Mouse (Mus musculus) hindbrain, embryonic 15.5 days (tissue): ENCODE data around the gene Atoh8. TPM values are rescaled to one million over a fixed set of nuclear protein-coding genes. Genes with fewer than 3 reads are reported as not detected.

Experiments
- ATAC-seq: fragments of 200-750 bp; cut with Nextera tagmentation; 2 replicates; pipeline ENCODE4 v1.8.0; 2017; ENCODE audit warnings: low read depth, moderate number of reproducible peaks, moderate TSS enrichment; ENCODE audit not compliant: low FRiP score
- H3K27ac ChIP-seq: fragments of 300-500 bp; sonication (generic); replicated peaks from 2 replicates; pipeline ENCODE4 v1.5.1; 2015; ENCODE audit warnings: mild to moderate bottlenecking, inconsistent platforms
- H3K27me3 ChIP-seq: fragments of 300-500 bp; sonication (generic); 2 replicates; pipeline ENCODE4 v1.6.1; 2015; ENCODE audit warnings: control low read depth, inconsistent platforms
- H3K36me3 ChIP-seq: fragments of 300-500 bp; sonication (generic); 2 replicates; pipeline ENCODE4 v1.6.1; 2015; ENCODE audit warnings: control low read depth, inconsistent platforms
- H3K4me1 ChIP-seq: fragments of 300-500 bp; sonication (generic); replicated peaks from 2 replicates; pipeline ENCODE4 v1.6.1; 2015; ENCODE audit warnings: control low read depth, inconsistent platforms
- H3K4me2 ChIP-seq: fragments of 300-500 bp; sonication (generic); 2 replicates; pipeline ENCODE4 v1.6.1; 2015; ENCODE audit warnings: moderate library complexity, mild to moderate bottlenecking, inconsistent platforms
- H3K4me3 ChIP-seq: fragments of 300-500 bp; sonication (generic); 2 replicates; pipeline ENCODE4 v1.5.1; 2015; ENCODE audit warnings: mild to moderate bottlenecking, inconsistent platforms
- H3K9ac ChIP-seq: fragments of 300-500 bp; sonication (generic); 2 replicates; pipeline ENCODE4 v1.6.1; 2015; ENCODE audit warnings: inconsistent platforms
- H3K9me3 ChIP-seq: fragments of 300-500 bp; sonication (generic); 2 replicates; pipeline ENCODE4 v1.6.1; 2016; ENCODE audit warnings: control low read depth, inconsistent platforms
- WGBS: fragments of 180-500 bp; shearing (Covaris S2); methylation state at CpG from one replicate; pipeline ENCODE4 v1.1.7; 2015; 5-methylcytosine and 5-hydroxymethylcytosine counted together
- polyA plus RNA-seq: library from polyadenylated mRNA; unstranded; fragments of >200 nt; fragmentation: Nextera tagmentation; extraction: Ambion mirVana; gene quantifications from 2 replicates; pipeline ENCODE4 v1.2.1, GENCODE M21; 2015

The Atoh8 gene
- polyA plus RNA-seq, 1 experiment from 2014 or later: 4.2 TPM

DNA sequence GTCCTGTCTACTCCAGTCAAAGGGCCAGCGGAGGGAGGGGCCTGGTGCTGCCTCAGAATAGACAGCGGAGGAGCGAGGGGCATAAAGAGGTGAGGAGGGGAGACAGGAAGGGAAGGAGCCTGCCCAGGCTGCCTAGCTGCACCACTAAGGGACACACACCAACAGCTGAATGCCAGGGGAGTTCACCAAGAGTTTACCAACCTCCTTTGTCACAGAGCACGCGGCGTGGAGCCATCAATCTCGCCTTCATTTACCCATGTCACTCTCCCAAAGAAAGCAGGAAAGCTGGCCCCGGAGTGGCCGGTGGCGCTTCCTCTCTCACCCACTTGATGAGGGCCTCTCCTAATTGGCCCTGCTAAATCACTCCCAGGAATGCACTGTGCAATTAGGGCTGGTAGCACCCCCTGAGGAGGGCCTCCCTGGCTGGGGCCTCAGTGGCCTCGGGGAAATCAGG is 13.1 kb downstream of the Atoh8 start:
- Histone ChIP-seq H3K36me3 (no peaks in the 10 kb centered on the region), H3K4me3 (no peak overlapping the region), H3K9ac (no peak overlapping the region), H3K4me2 (no peak overlapping the region), H3K4me1 (peaks cover 46% of the 10 kb centered on the region), H3K27ac (no peak overlapping the region), H3K27me3 (peaks cover 17% of the 10 kb centered on the region), H3K9me3 (no peaks in the 10 kb centered on the region)
- no peak for ATAC-seq
- WGBS: 7% methylated on average over 11 of the region's 11 CpGs

DNA sequence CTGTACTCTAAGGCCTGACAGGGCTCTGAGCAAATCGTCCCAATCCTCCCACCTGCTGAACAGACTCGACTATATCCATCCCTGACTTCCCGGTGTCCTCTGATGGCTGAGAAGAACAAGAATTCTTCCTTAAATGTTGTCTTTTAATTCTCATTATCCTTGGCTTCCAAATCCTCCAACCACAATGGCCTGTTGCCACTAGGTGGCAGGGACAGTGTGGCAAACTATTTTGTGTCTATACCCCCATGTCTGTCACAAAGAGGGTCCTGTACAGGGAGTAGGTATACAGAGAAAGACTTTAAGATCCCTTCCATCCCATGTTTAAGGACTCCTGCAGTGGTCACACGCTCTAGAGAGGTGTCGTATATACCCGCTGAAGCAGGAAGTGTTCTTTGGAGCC is 14.1 kb downstream of the Atoh8 start:
- Histone ChIP-seq H3K4me2 (no peak overlapping the region), H3K27ac (no peak overlapping the region), H3K4me3 (no peak overlapping the region), H3K9ac (no peak overlapping the region), H3K27me3 (peaks cover 17% of the 10 kb centered on the region), H3K36me3 (no peaks in the 10 kb centered on the region), H3K9me3 (no peaks in the 10 kb centered on the region), H3K4me1 (peaks cover 56% of the 10 kb centered on the region)
- ATAC-seq: no peak
- 60% methylated on average over 6 of the region's 6 CpGs for WGBS

DNA sequence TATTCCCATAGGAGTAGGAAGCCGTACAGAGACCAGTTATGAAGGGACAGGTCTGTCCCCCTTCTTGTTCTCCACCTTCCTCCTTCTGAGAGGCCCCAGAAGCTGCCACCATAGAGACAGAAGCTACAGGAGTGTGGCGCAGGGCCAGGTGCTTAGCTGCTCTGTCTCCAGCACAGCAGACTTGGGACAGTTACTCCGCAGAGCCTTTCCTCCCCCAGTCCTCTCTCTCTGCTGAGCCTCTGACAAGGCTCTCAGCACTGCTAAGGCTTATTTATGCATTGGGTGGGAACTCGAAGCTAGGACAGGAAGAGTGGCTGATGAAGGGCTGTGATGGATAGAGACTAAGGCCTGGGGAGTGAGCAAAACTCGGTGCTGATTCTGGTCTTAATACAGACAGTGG is 15.8 kb downstream of the Atoh8 start:
- Histone ChIP-seq H3K4me3 (no peak overlapping the region), H3K36me3 (no peaks in the 10 kb centered on the region), H3K27ac (no peak overlapping the region), H3K9me3 (no peaks in the 10 kb centered on the region), H3K4me1 (peaks cover 72% of the 10 kb centered on the region), H3K27me3 (peaks cover 7% of the 10 kb centered on the region), H3K9ac (no peak overlapping the region), H3K4me2 (no peak overlapping the region)
- 61% methylated on average over 5 of the region's 5 CpGs for WGBS
- ATAC-seq: no peak

- 0 out of 2 replicates have a peak overlapping the region, but pooled peaks have one; percentile 82 for H3K27ac ChIP-seq
Observed at GRCm38 (mm10) chr6:72218281-72218680, 17.1 kb downstream of the Atoh8 start.

GRCm38 (mm10) chr6:72217415-72217784 is 18.0 kb downstream of the Atoh8 start:
- H3K36me3 ChIP-seq: no peaks in the 10 kb centered on the region
- no peaks in the 10 kb centered on the region for H3K9me3 ChIP-seq
- 51% methylated on average over 6 of the region's 6 CpGs for WGBS
- no peak overlapping the region for H3K4me3 ChIP-seq
- H3K27ac ChIP-seq: peak overlapping the region; percentile 82
- peaks cover 67% of the 10 kb centered on the region for H3K4me1 ChIP-seq
- no peak overlapping the region for H3K9ac ChIP-seq
- ATAC-seq: no peak; the same call in 1 of the 2 replicates
- H3K27me3 ChIP-seq: peaks cover 5% of the 10 kb centered on the region
- peak overlapping the region; percentile 51 for H3K4me2 ChIP-seq

More at GRCm38 (mm10) chr6:72218281-72218680, 17.1 kb downstream of the Atoh8 start:
- H3K9ac ChIP-seq: no peak overlapping the region
- peaks cover 75% of the 10 kb centered on the region for H3K4me1 ChIP-seq
- WGBS: 49% methylated on average over 4 of the region's 4 CpGs
- H3K36me3 ChIP-seq: no peaks in the 10 kb centered on the region
- H3K4me2 ChIP-seq: no peak overlapping the region
- no peak overlapping the region for H3K4me3 ChIP-seq
- no peak for ATAC-seq
- H3K9me3 ChIP-seq: no peaks in the 10 kb centered on the region
- no peaks in the 10 kb centered on the region for H3K27me3 ChIP-seq

GRCm38 (mm10) chr6:72216681-72217414 is 18.5 kb downstream of the Atoh8 start:
- H3K36me3 ChIP-seq: no peaks in the 10 kb centered on the region
- peaks cover 5% of the 10 kb centered on the region for H3K27me3 ChIP-seq
- no peaks in the 10 kb centered on the region for H3K9me3 ChIP-seq
- peak overlapping the region; percentile 82 for H3K27ac ChIP-seq
- ATAC-seq: peak; percentile 93
- 1% methylated on average over 32 of the region's 33 CpGs for WGBS
- no peak overlapping the region; the same call in 1 of the 2 replicates for H3K9ac ChIP-seq
- H3K4me3 ChIP-seq: peak overlapping the region; percentile 11
- peak overlapping the region; percentile 51 for H3K4me2 ChIP-seq
- peaks cover 62% of the 10 kb centered on the region for H3K4me1 ChIP-seq

- Histone ChIP-seq H3K9ac (no peak overlapping the region), H3K4me1 (peaks cover 67% of the 10 kb centered on the region), H3K27me3 (peaks cover 5% of the 10 kb centered on the region), H3K4me3 (no peak overlapping the region), H3K9me3 (no peaks in the 10 kb centered on the region), H3K36me3 (no peaks in the 10 kb centered on the region), H3K27ac (peak overlapping the region; percentile 82), H3K4me2 (no peak overlapping the region)
- WGBS: 18% methylated on average over 6 of the region's 6 CpGs
- ATAC-seq: no peak
Observed at GRCm38 (mm10) chr6:72215582-72215981, 19.8 kb downstream of the Atoh8 start.

- H3K36me3 ChIP-seq: no peaks in the 10 kb centered on the region
- H3K4me2 ChIP-seq: no peak overlapping the region
- H3K9me3 ChIP-seq: no peaks in the 10 kb centered on the region
- WGBS: 43% methylated on average over 4 of the region's 4 CpGs
- H3K4me3 ChIP-seq: no peak overlapping the region
- no peak for ATAC-seq
- H3K27ac ChIP-seq: no peak overlapping the region
- no peak overlapping the region for H3K9ac ChIP-seq
- H3K4me1 ChIP-seq: peaks cover 35% of the 10 kb centered on the region
- H3K27me3 ChIP-seq: peaks cover 11% of the 10 kb centered on the region
Observed at GRCm38 (mm10) chr6:72211360-72211759, 24.0 kb downstream of the Atoh8 start.

- H3K9ac ChIP-seq: no peak overlapping the region
- H3K4me3 ChIP-seq: no peak overlapping the region
- no peak overlapping the region for H3K4me2 ChIP-seq
- no peaks in the 10 kb centered on the region for H3K9me3 ChIP-seq
- peaks cover 11% of the 10 kb centered on the region for H3K27me3 ChIP-seq
- peaks cover 29% of the 10 kb centered on the region for H3K4me1 ChIP-seq
- H3K27ac ChIP-seq: no peak overlapping the region
- no peaks in the 10 kb centered on the region for H3K36me3 ChIP-seq
- 66% methylated on average over 7 of the region's 7 CpGs for WGBS
- ATAC-seq: no peak
Observed at GRCm38 (mm10) chr6:72210823-72211222, 24.6 kb downstream of the Atoh8 start.

DNA sequence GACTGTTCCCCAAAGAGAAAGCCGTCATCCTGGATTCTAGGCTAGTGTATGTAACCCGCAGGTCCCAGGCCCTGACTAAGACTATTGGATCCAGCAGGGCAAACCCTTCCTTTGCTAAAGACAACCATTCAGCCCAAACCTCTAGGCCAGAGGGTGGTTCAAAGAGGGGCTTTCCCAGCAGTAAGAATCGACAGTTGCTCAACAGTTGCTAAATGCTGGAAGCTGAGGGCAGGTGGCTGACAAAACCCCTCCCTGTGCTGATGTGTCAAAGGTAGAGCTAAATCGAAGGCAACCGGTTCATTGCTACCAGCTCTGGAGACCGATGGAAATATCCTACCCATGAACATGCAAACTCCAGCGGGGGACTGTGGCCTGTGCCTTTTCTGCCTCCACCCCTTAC is 25.6 kb downstream of the Atoh8 start:
- Histone ChIP-seq H3K4me1 (peaks cover 18% of the 10 kb centered on the region), H3K27ac (no peak overlapping the region), H3K36me3 (no peaks in the 10 kb centered on the region), H3K9me3 (no peaks in the 10 kb centered on the region), H3K27me3 (peaks cover 11% of the 10 kb centered on the region), H3K9ac (no peak overlapping the region), H3K4me2 (no peak overlapping the region), H3K4me3 (no peak overlapping the region)
- no peak for ATAC-seq
- 91% methylated on average over 7 of the region's 7 CpGs for WGBS

GRCm38 (mm10) chr6:72208406-72209045 is 26.9 kb downstream of the Atoh8 start:
- Histone ChIP-seq H3K36me3 (no peaks in the 10 kb centered on the region), H3K4me2 (no peak overlapping the region), H3K4me1 (peaks cover 10% of the 10 kb centered on the region), H3K9me3 (no peaks in the 10 kb centered on the region), H3K9ac (no peak overlapping the region), H3K4me3 (no peak overlapping the region), H3K27me3 (peaks cover 11% of the 10 kb centered on the region), H3K27ac (no peak overlapping the region)
- no peak for ATAC-seq
- WGBS: 85% methylated on average over 8 of the region's 8 CpGs

- H3K4me1 ChIP-seq: peaks cover 5% of the 10 kb centered on the region; the same call in 1 of the 2 replicates
Observed at GRCm38 (mm10) chr6:72206021-72206420, 29.4 kb downstream of the Atoh8 start.

More at GRCm38 (mm10) chr6:72206021-72206420, 29.4 kb downstream of the Atoh8 start:
- no peaks in the 10 kb centered on the region for H3K9me3 ChIP-seq
- H3K27me3 ChIP-seq: peaks cover 6% of the 10 kb centered on the region; the same call in 1 of the 2 replicates
- ATAC-seq: no peak
- no peak overlapping the region for H3K27ac ChIP-seq
- no peak overlapping the region for H3K9ac ChIP-seq
- H3K4me2 ChIP-seq: no peak overlapping the region
- no peaks in the 10 kb centered on the region for H3K36me3 ChIP-seq
- H3K4me3 ChIP-seq: no peak overlapping the region
- 83% methylated on average over 9 of the region's 9 CpGs for WGBS
